Mouse (Mus musculus) inflammation-experienced regulatory T-cells, adult 6 months (primary cell): ENCODE results near the gene Clic6. TPM values are rescaled to one million over a fixed set of nuclear protein-coding genes. Genes with fewer than 3 reads are reported as not detected.

Source experiments
- ATAC-seq: one replicate; pipeline ENCODE4 v1.8.0; 2017
- polyA plus RNA-seq, 3 experiments: library from polyadenylated mRNA; unstranded; fragments of 100-300 nt; shearing (Covaris generic); gene quantifications; one replicate each; pipeline ENCODE4 v1.2.1; 2017

Clic6 gene
- polyA plus RNA-seq, 3 experiments from 2014 or later: not detected

DNA sequence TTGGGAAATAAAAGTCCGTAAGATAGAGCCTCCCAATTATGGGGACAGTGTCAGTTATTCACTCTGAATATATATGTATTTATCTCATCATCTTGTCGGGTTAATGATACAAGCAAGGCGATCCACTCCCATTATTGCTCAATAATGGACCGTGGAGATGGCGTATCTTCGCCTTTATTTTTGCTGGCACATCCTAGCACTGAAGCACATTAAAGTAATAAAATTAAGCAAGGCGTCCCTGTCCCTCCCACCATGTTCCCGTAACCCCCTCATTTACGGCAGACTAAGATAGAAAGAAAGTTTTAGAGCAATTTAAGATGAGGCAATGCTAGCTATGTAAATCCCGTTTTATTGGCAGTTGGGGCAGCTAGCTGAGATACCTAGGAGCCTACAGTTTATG, 40.4 kb downstream of the Clic6 start:
- no peak for ATAC-seq

DNA sequence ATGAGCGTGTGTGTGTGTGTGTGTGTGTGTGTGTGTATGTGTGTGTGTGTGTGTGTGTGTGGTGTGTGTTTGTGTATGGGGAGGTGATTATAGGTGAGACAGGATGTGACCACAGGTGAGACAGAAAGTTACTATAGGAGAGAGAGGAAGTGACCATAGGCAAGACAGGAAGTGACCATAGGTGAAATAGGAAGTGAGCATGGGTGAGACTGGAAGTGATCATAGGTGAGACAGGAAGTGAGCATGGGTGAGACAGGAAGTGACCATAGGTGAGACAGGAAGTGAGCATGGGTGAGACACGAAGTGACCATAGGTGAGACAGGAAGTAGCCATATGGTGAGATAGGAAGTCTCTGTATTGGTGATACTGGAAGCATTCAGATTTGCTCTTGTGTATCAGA, 49.7 kb downstream of the Clic6 start:
- ATAC-seq: no peak

DNA sequence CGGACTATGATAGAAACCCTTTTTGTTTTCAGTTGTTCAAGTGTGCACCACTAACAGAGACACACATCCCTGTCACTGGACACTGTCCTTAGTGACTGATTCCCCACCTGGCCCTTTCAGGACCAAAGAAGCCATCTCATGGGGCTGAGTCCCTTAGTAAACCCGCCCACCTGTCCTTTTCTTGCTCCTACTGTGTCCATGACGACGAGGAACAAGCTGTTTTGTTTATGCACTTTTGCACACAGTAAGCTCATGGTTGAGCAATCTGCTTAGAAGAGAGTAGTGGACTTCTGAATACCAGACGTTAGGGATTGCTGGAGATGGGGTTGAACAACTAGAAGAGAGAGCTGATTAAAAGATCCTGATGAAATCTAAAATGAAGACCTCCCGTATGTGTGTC, 52.8 kb downstream of the Clic6 start:
- no peak for ATAC-seq

DNA sequence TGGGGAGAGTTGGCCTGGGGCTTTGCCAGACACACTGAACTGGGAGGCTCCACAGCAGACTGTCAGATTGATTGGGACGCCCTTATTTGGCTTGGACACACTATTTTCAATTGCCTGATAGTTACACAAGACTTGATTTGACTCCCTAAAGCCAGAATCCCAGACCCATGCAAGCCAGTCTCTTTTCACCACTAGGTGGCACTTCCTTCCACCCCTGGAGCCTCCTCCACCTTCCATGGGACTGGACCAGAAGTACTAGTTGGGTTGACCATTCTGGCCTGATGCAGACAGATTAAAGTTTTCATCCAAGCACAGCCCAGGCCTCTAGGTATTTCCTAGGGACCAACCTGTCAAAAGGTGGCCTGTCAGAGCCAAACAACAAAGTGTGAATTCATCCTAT, 58.7 kb downstream of the Clic6 start:
- ATAC-seq: no peak

DNA sequence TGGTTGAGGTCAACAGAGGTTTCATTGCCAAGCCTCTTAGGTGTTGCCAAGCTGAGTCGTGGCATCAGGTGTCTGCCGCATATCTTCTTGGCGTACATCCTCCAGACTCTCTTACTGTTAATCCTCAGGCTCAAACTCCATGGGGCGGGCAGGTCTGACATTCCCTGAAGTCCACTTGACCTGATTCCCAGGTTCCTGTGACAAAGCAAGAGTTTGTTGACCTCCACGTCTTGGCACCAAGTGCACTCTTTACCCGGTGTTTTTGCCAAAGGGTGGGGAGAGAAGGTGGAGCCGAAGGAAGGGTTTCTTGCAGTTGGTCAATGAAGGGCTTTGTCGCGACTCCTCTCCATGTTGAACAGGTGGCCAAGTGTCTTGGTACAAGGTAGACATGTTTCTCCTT, 63.1 kb downstream of the Clic6 start:
- no peak for ATAC-seq

DNA sequence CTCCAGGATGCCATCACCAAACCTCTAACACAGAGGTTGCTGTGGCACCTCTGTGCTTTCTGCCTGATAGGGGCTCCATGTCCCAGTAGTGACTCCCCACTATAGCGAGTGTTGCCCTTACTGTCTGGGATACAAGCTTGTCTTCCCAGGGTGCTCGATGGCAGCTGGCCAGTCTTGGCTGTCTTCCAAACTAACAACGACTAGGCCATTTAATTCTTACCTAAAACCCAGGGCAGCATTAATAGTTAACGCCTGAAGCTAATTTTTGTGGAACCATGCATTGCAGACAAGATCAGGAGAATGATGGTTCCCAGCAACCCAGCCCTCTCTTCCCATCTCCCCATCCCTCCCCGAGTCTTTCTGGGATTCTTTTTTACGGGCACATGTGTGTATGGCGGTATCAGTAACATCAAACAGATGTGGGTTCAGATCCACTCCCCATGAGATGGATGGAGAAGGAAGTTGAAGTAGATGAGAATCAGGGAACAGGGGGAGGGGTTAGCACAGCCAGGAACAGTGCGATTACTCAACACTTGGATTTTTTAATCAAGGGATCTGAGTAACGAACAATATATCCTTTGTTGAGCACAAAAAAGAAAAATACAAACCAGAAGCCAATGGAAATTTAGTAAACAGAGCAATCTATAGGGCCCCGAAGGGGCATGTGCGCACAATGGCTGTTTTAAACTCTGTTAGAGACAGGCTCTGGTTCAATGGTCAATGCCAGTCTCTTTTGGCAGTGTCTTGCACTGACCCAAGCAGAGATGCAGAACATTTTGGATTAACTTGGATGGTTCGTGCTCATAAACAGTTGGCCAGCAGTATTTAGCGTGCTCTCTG, 66.0 kb downstream of the Clic6 start:
- no peak for ATAC-seq

DNA sequence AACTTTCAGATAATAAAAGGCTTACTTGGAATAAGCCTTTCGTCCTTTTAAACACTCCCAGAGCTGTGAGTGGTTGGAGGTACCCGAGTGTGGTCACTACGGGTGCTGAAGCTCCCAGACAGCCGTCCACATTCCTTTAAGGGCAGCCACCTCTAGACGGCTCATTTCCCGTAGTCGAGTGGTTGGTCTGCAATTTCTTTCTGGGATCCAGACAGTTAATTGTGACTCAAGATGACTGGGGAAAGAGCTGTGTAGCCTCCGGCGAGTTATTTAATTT, 66.5 kb downstream of the Clic6 start:
- ATAC-seq: no peak

DNA sequence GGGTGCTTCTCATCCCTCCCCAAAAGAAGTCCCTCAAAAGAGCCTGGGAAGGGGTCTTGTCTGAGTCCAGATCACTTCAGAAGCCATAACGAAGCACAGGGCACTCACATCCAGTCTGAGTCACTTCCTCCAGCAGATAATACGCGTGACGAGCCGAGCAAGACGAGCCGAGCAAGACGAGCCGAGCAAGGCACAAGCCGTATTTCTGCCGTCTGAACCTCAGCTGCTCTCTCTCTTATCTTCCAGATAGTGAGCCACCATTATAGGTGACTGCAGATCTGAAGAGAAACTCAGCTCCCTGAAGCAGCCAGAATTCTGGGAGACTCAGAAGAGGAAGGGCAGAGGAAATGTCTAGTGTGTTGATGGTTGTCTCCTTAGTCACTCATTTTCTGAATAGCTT, 67.3 kb downstream of the Clic6 start:
- no peak for ATAC-seq

DNA sequence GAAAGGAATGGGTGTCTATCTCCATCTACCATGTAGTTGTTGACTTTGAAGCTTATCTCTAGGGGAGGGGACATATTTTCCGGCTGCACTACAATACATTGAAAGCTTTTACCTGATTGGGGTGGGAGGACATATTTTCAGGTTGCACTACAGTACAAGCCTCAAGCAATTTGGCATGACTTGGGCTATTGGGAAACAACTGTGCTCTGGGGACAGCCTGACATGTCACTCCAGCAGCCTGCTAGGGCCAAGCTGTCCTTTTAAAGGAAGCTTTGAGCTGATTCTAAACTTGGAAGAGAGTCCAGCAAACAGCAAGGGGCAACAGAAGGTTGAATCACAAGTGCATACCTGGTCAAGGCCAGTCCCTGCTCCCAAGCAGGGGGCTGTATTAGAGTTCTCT, 69.5 kb downstream of the Clic6 start:
- ATAC-seq: no peak

DNA sequence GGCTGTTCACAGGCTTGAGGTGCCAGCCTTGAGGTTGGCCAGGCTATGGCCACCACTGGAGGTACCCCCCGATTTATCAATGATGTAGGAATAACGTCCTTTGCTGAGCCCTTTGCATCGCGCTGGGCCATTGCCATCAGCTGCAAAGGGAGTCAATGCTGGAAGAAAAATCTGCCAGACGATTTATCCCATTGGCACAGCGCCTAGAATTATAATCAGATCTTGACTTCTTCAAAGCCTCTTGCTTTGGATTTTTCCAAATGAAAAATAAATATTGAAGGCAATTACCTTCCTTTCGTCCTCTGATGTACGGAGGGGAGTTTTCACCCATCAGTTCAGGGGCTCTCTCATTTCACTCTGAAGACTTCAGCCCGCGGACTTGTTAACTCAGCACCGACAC, 79.8 kb downstream of the Clic6 start:
- ATAC-seq: no peak

DNA sequence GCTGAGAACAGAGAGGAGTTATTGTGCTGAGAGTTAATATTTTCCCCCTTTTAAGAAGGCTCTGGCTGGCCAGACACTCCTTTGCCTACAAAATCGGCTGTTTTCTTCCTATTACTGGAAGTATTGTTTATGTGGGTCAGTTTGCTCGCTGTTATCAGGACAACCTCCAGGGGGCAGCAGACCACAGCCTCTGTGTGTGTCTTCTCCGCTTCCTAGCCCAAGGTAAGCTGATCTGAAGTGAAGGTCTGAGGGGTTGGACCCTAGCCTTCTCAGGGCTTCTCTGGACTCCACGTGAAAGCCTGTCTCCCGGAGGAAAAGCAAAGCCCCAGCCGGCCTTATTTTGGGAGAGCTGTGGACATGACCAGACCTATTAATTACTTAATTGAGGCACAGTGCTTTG, 80.2 kb downstream of the Clic6 start:
- peak; percentile 61 for ATAC-seq

DNA sequence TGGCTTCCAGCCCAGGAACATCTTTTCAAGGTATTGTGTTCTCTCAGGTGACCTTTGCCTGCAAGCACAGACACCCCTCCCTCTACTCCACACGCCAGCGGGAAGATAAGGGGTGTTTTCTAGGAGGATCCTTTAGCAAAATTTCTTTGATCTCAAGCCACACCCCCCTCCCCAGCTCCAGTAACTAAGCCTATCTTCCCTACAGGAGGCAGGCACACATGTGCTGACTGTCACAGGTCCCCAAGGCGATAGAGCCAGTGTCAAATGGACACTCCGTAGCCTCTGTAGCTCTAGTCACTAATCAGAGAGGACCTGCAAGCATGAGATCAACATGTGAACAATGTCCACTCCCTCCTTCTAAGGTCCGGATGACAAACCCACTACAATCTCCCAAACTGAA, 80.6 kb downstream of the Clic6 start:
- no peak for ATAC-seq

DNA sequence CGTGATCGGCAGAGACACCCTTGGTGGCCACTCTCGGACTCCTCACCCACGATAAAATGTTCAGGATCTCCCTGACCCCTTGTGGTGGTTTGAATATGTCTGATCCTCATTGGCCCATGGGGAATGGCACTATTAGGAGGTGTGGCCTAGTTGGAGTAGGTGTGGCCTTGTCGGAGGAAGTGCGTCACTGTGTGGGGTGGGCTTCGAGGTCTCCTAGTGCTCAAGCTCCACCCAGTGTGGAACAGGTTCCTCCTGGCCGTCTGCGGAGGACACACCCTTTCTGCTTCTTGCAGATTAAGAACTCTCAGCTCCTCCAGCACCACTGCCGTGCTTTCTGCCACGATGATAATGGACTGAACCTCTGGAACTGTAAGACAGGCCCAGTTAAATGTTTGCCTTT, 85.7 kb downstream of the Clic6 start:
- ATAC-seq: no peak

DNA sequence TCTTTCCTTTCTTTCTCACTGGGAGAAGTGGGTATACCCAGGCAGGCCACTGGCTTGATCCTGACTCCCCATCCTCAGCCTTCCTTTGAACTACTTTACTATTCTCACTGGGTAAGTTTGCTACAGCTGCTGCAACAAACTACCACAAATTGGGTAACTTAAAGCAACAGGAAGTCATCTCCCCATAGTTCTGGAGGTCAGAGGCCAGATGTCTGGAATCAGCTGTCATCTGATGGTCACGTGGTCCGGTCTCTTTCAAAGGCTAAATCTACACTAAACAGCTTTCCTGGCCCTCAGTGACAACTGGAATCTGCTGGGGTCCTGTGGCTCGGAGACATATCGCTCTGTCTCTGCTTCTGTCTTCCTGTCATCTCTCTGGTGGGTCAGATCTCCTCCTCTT, 87.7 kb downstream of the Clic6 start:
- no peak for ATAC-seq

DNA sequence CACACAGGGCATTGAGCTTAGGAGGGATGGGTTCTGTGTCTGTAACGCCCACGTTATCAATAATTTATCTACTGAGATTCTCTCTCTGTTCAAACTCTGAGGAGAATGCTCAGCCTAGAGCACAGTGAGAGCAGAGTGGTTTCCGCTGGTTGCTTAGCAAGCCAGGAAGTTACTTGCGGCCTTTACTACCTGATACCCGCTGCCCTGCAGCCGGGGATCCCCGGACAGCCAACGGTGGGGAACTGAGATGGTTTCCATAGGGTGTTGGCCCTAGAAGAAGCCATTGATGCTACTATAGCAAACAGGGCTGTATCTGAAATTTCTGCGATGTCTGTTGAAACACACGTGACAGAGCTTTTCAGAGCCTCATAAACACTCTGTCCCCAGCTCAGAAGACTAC, 90.3 kb downstream of the Clic6 start:
- ATAC-seq: peak; percentile 35

DNA sequence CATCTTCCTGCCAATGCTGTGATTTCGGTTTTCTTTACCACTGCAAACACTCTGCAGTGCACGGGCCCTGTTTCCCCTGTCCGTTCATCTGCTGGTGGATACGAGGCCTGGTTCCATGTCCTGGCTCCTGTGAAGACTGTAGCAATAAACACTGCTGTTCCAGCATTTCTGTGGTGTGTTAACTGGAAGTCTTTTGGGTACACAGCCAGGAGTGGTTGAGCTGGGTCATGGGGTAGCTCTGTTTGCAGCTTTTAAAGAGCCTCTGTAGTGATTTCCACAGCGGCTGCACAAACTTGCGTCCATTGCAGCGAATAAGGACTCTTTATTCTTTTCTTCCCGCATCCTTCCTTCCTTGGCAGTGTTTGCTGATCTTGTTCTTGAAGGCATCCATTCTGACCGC, 91.8 kb downstream of the Clic6 start:
- ATAC-seq: no peak

DNA sequence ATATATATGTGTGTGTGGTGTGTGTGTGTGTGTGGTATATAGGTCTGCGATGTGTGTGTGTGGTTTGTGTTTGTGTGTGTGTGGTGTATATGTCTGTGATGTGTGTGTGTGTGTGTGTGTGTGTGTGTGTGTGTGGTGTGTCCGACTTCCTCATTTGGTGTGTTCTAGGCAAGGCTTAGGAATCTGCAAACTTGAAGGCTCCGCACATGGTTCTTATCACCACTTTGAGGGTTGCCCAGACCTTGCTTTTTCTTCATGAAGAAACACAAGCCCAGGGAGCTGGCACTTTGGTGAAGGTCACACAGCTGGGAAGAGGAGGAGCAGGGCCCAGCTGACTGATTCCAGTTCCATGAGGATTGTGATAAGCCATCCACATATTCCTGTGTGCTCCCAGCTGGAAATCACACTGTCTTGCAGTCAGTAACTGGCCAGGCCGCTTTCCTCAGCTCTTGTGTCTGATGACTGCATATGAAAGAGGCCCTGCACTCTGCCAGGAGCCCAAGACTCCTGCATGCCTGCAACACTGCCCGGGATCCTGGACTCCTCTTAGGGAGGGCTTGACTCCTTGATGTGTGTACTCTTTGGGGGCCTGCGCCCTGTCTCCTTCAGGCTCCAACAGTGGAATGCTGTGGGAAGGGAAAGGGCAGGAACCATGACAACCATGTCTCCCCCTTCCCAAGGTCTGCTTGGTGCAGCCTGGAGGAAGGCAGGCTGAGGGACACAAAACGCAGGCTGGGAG, 93.5 kb downstream of the Clic6 start:
- no peak for ATAC-seq

DNA sequence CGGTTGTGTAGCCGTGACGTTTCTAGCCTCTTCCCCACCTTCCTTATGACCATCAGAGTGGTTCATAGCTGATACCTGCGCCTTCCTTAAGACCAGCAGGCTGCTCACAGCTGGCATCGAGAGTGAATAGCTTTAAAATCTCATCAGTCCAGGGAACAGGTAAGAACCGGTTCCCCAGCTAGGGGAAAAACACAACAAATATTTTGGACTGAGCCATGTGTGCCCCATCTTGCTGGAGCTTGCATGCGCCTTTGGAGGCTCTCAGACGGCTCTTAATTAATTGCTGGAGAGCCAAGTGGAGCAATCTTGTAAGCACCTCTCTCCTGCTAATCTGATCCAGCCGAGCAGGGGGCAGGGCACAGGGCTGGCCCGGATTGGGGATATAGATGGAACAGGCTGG, 95.4 kb downstream of the Clic6 start:
- no peak for ATAC-seq

DNA sequence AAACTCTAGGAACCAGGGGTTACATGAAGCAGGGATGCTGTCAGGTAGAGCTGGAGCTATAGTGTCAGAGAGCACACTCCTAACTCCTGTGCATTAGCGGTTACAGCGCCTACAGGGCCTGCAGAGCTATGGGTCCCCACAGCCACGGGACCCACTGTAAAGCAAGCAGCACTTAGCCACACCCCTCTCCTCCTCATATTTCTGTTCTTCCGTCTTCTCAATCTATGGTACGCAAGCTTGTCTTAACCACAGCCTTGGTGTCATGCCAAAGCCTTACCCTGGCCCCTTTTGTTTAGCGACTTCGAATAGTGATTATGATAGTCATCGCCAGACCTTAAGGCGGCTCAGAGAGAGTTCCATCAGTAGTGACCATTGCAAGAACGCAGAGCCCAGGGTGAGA, 96.2 kb downstream of the Clic6 start:
- no peak for ATAC-seq

DNA sequence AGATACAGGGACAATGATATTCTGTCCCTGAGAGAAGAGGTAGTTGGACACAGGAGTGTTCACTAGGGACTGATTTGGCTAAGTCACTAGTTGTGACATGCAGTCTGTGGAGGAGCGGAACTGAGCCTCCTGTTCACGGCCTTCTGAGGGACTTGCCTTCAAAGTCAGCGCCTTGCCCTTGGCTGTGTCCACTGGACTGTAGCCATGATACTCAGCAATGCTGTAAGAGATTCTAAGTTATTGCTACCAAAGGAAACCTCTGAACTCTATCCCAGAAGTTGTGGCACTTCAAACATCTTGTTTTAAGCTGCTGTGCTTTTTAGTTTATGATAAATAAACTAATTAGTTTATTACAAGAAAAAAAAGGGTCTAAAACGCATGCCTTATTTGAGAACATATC, 102.3 kb downstream of the Clic6 start:
- no peak for ATAC-seq
